Mouse (Mus musculus) megakaryocyte, embryonic 14.5 days (primary cell): ENCODE measurements around the gene Osbpl3.

Experiments used
- FLI1 ChIP-seq: IDR thresholded peaks from 2 replicates; pipeline ENCODE4 v1.6.1; 2012; ENCODE audit warnings: low read length, inconsistent platforms, mixed read lengths
- GATA1 ChIP-seq: IDR thresholded peaks from 3 replicates; pipeline ENCODE4 v1.6.1; 2012; ENCODE audit warnings: mixed read lengths, low read length, inconsistent platforms, borderline replicate concordance

- TF ChIP-seq GATA1: no peak
- TF ChIP-seq FLI1: no peak
Measured at GRCm38 (mm10) chr6:50440197-50440596, 15.8 kb downstream of the Osbpl3 start.
